Mouse (Mus musculus) gastrocnemius, postnatal 36 days (tissue): ENCODE measurements around the gene Slc19a1. TPM values are rescaled to one million over a fixed set of nuclear protein-coding genes. Genes with fewer than 3 reads are reported as not detected.

ENCODE experiments used
- DNase-seq, 2 experiments: peaks; one replicate each; pipeline ENCODE4 v3.0.0; 2022
- intact Hi-C: fragments of 180-260 bp; cut with DNase I; formaldehyde crosslinking; loops from one replicate; pipeline ENCODE4 v1.15.1; 2025
- long read RNA-seq, 2 experiments: library from polyadenylated mRNA; stranded (forward); transcript quantifications; one replicate each; pipeline ENCODE4 v2.0.0; 2021
- total RNA-seq, 2 experiments: library from RNA; stranded (reverse); gene quantifications; 2 replicates each; pipeline ENCODE4 v1.2.3; 2021

Gene Slc19a1
- 1 to 10 TPM; 5.9 to 7.7 TPM for total RNA-seq
- long read RNA-seq, experiment 1, partial matches to known transcripts, result 0 of 8 reads
- long read RNA-seq, experiment 1, other reads (novel, unspliced or antisense), result 6 of 8 reads
- long read RNA-seq, experiment 2, partial matches to known transcripts, result 2 of 5 reads
- long read RNA-seq, experiment 2, other reads (novel, unspliced or antisense), result 2 of 5 reads

DNA sequence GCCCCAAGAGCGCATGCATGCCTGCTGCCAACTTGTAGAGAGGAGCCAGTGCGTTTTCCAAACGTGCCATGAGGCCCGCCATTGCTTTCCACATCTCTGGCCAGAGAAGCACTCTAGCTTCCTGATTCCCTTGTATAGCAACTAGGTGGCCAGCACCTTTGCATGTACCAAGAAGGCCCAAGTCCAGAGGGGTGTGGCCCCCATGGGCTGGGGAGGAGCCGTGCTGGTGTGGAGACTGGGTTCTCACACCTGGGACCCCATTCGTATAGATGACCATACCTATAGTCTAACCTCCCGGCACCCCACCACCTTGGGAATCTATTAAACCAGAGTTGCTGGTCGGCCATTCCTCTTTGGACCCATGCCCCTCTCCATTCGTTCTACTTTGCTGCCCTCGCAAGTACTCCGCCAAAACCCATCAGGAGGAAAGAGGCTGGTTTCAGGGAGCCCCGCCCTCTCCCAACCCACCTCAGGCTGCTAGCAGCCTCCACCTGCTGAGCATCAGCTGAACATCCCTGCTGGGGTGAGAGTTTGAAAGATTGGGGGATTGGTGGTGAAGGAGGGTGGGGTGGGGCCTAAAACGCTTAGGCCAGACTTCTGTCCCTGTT lies at the start of gene Slc19a1:
Slc19a1 (plus strand) TSS at position 474 of the 608 bp plus-strand sequence.
- intact Hi-C loops, result no loop called here

DNA sequence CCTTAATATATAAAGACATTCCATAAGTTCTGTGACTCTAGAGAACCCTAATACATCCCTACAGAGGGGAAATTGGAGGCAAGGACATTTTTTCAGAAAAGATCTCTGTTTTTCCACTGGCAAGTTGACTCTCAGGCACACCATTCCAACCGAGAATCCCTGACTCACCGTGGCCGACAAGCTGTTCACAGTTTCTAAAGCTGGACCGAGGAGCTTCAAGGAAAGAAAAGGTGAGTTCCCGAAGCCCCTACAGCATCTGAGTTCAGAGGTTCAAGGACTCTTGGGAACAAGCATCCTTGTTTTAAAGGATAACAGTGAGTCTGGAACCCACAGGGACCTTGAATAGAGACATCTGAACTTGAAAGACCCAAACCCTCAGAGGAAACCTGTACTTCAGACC lies 43.5 kb upstream of the Slc19a1 start:
- DNase-seq, result no peak
- intact Hi-C loops, result no loop called here

More for the DNA sequence above, at the start of gene Slc19a1:
- no peak for DNase-seq

DNA sequence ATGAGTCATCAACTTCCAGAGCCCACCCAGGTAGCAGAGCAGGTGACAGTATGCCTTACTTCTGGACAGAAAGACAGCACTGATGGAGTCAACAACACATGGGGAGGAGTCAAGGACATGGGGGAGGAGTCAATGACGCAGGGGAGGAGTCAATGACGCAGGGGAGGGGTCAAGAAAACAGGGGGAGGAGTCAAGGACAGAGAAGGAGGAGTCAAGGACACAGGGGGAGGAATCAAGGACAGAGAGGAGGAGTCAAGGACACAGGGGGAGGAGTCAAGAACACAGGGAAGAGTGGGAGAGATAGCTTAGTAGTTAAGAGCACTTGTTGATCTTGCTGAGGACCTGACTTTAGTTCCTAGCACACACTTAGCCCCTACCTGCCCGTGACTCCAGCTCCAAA lies 39.6 kb upstream of the Slc19a1 start:
- intact Hi-C loops, result no loop called here
- no peak for DNase-seq

DNA sequence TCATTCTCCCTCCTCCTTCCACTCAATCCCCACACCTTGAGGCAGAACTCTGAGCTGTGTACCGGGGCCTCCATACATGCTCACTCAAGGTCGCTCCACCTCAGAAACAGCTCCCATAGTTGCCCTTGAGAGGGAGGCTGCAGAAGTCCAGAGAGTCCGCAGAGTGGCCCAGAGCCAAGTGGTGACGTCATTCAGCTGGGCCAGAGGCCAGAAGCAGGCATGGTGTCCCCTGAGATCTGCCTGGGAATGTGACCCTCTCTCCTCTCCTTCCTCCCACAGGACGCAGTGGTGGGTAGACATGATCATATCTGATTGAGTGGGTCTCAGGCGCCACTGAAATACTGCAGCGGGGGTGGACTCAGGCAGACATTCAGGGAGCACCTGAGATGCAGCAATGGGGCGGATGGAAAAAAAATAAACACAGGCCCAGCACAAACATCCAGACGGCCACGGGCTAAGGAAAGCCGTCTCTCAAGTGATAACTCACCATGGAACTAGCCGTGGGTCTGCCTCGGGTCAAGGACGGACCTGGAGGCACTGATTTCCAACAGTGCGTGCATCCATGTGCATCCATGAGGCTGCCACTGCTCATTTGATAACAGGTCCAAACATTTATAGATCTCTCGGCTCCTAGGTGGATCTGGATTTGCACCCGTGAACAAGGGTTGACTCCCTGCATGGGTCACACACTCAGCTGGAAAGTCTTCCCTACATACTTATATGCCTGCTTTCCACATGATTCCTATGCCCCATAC lies 34.1 kb upstream of the Slc19a1 start:
- peak; percentile 36 to 43 for DNase-seq
- intact Hi-C loops, result no loop called here

DNA sequence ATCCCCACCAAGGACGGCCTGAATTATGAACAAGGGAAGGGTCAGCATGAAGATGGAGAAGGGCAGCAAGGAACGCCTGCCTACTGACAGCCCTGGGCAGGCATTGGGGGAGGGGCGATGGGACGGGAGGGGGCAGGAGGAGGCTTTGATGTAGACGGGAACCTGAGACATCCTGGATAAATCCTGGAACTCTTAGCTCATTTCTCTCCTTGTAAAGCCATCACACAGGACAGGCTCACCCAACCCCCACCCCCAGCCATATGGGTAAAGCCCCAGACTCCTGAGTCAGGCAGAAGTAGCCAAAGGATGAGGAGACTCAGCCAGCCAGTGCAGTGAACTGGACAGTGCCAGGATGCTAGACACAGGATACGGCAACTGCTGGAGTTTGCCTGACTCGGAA lies 27.1 kb upstream of the Slc19a1 start:
- no peak for DNase-seq
- intact Hi-C loops, result no loop called here

DNA sequence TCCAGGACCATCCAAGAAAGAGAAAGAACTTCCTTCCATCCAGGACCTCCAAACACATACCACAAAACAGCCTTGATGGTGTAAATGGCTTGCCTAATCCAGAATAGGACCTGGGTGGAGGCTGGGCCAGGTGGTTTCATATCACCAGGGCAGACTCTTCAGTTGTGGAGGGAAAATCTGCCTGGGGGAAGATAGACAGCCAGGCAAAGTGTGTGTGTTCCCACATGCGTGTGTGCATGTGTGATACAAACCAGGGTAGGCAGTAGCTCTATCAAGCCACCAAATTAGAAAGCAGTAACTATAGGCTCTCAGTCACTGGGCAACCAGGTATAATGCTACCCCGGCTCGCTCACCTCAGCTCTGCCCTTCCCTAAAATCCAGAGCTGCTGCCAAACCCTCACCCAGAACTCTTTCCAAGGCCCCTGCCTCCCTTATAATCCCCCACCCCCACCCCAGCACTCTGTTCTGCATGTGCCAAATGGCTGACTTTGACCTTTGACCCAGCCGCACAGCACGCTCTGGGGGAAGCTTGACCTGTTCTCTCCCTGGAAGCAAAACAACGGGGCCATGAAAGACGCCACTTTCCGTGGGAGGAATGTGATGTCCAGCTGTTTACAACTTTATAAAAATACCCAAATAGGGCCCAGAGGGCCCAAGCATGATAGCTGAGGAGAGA lies 24.5 kb upstream of the Slc19a1 start:
- DNase-seq, result no peak
- intact Hi-C loops, result no loop called here

DNA sequence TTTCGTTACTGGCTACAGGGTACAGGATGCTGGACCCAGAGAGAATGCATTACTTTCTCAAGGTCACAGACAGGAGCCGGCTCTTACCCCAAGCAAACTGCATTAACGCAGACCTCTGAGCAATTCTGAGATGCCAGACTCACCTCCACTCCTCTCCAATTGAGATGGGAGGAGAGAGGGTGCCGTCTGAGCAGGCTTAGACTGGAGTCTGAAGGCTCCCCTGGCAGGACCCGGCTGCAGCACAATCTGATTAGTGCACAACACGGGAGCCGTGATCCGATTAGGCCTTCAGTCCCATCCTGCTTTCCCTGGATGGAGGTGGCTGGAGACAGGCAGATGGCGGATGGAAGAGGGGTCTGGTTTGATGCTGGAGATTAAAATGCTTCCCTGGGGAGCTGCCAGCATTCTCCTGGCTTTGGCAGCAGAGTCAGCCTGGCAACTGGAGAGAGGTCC lies 23.9 kb upstream of the Slc19a1 start:
- intact Hi-C loops, result no loop called here
- DNase-seq, result no peak

DNA sequence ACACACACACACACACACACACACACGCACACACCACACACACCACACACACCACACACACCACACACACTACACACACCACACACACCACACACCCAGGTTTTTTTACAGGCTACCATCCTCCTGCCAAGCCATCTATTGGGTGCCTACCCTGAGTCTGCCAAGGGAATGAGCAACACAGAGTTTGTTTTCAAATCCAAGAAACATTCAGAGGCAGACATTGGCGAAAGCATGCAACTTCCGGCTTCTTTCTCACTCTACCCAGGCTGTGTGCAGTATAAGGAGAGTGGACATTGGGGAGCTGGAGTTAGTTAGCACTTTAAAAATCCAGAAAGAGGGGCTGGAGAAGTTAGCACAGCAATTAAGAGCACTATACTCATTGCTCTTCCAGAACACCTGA lies 23.3 kb upstream of the Slc19a1 start:
- no peak for DNase-seq
- intact Hi-C loops, result no loop called here

DNA sequence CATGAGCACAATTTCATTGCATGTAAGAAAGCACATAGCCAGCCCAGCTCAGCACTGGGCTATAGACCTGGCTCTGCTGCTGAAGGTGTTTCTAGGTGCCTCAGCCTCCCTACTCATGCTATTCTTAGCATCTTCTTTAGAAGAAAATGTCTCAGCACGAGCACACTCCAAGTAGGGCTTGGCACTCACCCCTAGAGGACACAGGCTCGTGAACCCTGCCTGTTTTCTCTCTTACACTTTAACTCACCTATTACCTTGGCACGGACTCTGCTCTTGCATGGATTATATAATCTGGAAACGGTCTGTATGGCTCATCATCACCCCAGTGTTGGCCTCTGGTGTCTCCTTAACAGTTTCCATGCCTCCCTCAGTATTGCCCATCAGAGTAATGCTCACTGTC lies 20.4 kb upstream of the Slc19a1 start:
- DNase-seq, result no peak

DNA sequence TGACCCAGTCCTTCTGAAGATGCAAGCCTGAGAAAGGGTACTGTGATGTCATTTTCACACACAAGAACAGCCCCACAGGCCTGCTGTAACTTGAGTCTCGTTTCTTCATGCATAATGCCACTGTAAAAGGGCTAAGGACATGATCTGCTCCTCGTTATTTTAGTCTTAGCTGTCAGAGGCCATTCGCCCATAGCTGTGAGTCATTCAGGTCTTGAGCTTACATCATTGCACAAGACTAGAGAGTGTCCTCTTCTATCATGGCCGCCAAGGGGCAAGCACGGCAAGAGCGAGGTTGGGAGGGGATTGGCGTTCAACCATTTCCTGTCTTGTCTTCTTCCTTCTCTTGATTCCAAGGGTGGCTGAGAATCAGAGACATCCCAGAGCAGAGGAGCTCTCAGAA lies 16.0 kb upstream of the Slc19a1 start:
- no peak for DNase-seq
- intact Hi-C loops, result no loop called here

More for the DNA sequence above, 20.4 kb upstream of the Slc19a1 start:
- intact Hi-C loops, result no loop called here

DNA sequence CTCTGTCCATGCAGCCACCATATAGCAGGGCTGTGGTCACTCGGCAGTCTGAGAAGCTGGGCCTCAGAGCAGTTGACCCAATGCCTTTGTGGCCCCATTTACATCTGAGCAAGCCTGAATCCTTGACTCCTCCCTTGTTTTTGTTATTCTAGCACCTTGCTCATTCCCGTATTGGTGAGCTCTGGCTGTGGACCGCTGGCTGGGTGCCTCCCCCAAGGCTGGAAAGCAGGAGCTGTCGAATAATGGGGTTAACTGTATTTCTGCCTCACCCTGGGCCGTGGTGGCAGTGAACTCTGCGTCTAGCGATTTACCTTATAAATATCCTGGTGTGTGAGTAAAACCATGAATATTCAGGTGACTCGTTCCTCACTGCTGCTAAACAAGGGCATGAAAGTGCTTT lies 15.5 kb upstream of the Slc19a1 start:
- intact Hi-C loops, result no loop called here
- DNase-seq, result no peak

DNA sequence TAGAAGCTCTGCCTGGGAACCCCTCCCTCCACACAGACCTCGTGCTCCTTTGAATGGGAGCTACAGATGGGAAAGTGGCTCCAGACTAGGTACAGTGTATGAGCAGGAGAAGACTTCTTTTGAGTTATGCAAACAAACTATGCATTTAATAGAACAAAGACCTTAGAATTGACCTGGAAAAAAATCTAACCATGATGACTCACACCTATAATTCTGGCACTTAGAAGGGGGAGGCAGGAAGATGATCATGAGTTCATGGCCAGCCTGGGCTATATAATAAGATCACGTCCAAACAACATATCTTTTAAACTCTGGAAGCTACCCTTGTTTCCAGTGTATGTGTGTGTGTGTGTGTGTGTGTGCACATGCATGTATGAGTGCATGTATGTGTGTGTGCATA lies 15.0 kb upstream of the Slc19a1 start:
- no peak for DNase-seq
- intact Hi-C loops, result no loop called here

DNA sequence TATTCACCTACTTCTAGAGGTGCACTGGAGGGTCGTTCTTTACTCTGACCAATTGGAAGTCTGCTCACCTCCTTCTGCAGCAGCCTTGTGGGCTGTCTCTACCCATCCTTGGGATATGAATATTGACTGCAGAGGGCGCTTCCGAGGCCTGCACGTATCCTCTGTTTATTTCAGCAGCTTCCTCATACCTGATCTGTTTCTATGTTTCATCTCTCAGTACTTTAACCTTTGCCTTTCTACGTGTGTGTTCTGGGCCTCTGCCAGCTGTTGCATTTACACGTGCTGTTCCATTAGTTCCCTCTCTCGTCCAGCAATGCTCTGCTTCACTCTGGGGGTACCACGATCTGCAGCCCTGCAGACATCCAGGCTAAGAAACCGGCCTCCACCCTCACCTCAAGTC lies 14.4 kb upstream of the Slc19a1 start:
- intact Hi-C loops, result no loop called here
- no peak for DNase-seq

DNA sequence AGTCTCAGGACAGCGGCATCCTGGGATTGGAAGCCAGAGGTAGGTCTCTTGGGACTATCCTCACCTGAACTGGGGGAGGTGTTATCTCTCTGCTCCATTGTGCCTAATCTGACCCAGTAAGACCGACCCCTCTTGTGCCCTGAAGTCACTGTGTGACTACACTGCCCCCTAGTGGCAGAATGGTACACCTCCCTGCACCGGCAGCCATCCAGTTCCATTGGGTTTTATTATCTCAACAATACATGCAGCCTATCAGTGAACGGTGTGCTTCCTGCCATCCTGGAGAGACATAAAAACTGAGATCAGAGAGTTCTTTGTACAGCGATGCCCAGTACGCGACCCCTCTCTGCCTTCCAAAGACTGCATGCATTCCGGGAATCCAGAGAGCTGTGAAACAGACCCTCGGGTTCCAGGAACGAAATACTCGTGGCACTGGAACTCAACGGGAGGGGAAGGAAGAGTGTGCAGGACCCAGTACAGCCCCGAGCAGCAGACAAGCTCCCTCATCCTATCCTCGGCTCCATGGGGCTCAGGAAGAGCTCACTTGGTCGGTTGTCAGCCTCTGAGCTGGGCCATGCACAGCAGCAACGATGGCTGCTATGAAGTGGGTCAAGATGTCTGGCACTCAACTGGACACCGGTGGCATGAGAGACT lies 10.5 kb upstream of the Slc19a1 start:
- intact Hi-C loops, result loop anchor here (1.0 kb wide), 1 partner anchor 186 kb away; no protein-coding TSS in a partner anchor
- peak; percentile 59 to 60 for DNase-seq

DNA sequence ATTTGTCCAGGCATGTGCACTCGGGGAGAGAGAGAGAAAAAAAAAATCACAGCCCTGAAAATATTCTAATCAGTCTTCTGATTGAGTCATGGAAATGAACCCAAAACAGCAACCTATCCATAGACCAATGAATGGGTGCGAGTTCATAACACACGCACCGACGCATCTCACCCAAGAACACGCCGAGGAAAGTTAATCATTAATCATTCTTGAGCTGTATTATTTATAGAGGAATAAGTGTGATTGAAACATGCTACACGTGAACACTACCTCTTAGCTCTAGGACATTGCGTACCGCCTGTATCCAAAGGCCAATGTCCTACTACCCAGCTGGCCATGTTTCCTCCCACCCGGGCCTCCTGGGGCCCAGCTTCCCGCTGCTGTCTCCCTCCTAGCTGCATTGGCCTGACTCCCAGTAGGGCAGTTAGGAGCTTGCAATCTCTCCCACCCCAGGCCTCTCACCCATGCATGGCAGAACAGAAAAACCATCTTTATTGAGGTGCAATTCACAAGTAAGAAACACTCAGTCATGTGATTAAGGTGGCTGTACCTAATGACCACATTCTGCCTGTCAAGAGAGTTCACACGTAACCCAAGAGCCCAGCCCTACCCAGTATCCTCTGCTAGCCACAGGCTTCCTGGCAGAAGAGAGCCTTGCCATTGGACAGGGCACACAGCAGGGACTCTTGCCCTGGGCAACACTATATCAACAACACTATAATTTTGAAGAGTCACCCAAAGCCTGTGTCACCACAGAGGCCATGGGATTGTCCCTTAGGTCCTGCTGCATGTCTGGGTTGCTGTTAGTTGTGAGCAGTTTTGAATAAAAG lies 9.5 kb upstream of the Slc19a1 start:
- DNase-seq, result no peak
- intact Hi-C loops, result loop anchor here (1.0 kb wide), 1 partner anchor 187 kb away; no protein-coding TSS in a partner anchor

DNA sequence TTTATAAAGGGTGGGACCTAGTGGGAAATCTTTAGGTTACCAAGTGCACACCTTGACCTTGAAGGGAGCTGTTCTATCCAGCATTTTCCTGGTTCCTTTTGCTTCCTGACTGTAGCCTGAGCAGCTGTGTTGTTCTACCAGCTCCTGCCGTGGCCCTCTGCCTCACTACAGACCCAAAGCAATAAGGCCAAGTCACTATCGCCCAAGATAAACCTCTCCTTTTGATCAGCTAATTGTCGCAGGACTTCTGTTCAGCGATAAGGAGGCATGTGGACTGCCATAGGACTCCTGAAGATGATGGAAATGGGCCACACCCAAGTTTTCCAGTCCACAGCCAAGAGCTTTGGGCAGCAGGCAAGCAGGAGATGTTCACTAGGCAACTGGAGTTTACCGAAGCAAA lies 7.8 kb upstream of the Slc19a1 start:
- no peak for DNase-seq
- intact Hi-C loops, result no loop called here

DNA sequence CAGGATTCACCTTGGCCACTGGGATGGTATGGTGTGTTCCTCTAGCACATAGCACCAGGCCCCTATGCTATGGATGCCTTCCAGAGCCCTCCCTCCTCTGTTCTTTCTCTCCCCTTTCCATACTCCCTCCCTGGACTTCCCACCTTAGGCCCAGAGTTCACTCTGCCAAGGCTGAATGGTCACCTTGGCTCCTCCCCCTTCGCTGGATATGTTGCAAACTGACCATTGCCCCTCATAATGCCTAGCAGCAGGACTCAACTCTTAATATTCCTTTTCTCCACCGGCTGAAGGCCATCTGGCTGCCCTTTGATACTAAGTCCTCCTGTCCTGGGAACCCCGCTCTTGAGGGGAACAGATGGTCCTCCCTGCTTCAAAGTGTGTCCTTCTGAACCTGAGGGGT lies 5.1 kb upstream of the Slc19a1 start:
- intact Hi-C loops, result no loop called here
- DNase-seq, result no peak

DNA sequence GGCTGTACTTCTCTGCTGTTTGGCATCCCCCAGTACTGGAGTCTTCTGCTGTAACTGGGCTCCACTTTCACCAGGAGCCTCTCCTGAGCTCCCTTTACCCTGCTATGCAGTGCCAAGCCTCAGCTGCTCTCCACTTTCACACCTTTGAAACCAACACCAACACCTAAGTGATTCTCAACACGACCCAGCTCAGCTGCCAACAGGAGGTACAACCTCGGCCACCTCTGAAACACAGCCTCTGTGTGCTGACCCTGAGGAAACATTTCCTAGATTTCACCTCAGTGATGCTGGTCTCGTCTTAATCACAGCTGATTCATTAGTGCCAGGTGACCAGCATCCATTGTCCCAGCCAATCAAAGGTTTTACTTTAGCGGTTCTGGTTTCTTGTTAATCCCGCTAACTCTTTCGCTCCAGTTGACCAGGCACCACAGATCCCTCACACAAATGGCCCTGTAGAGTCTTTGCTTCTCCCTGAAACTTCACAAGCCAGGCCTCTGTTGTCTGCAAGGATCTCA lies 3.2 kb upstream of the Slc19a1 start:
- intact Hi-C loops, result no loop called here
- DNase-seq, result no peak

DNA sequence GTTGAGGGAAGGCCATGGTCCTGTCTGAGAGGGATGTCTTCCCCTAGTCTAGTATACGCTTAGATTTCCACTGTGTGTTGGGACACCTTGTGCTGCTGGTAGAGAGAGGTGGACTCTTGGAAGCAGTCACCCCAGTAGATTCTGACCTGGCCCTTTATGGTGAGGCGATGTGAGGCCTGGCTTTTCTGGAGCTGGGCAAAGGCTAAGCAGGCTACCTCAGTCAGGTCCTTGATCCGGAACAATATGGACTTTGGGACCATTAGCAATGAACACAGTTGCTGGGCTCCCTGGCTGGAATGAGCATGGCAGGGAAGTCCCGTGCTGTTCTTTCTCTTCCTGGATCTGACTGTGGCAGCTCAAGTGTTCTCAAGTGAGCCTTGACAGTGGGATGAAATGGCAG lies 2.3 kb upstream of the Slc19a1 start:
- intact Hi-C loops, result no loop called here
- DNase-seq, result no peak

DNA sequence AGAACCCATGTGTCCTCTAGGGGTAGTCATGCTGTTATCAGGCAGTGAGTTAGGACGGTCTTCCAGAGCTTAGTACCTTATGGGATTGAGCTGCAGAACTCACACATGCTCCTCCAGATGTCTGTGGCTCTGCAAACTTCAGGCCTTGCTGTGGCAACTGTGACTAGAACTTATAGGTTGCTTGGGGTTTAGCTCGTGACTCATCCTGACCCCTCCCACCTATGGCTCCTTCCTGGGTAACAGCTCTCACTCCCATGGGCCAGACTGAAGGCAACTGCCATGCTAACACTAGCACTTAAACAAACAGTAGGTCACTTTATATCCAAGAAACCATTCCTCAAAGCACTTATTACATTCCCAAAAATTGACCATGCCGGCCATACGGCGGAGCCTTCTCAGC lies 1.4 kb upstream of the Slc19a1 start:
- DNase-seq, result no peak
- intact Hi-C loops, result no loop called here
